Mouse (Mus musculus) spleen, adult 2 months (tissue): ENCODE data around the gene Lyst. TPM values are rescaled to one million over a fixed set of nuclear protein-coding genes. Genes with fewer than 3 reads are reported as not detected.

Experiments
- DNase-seq, 2 experiments: peaks; one replicate each; pipeline versions ENCODE4 v3.0.0 to v3.0.0-alpha.2; 2012 to 2021; ENCODE audit warnings: low spot score in 2 of 2, low read depth in 1 of 2
- H3K27ac ChIP-seq: fragments of 200-500 bp; 2 replicates; pipeline ENCODE4 v1.5.1; 2012; ENCODE audit warnings: low read length, inconsistent platforms; ENCODE audit not compliant: insufficient read depth
- H3K27me3 ChIP-seq: fragments of 200-500 bp; 2 replicates; pipeline ENCODE4 v1.6.1; 2012; ENCODE audit warnings: mild to moderate bottlenecking, moderate library complexity, low read length, inconsistent platforms; ENCODE audit not compliant: control insufficient read depth, insufficient read depth
- H3K36me3 ChIP-seq: fragments of 200-500 bp; 2 replicates; pipeline ENCODE4 v1.6.1; 2012; ENCODE audit warnings: mild to moderate bottlenecking, low read length, inconsistent platforms; ENCODE audit not compliant: control insufficient read depth, insufficient read depth
- H3K4me1 ChIP-seq: fragments of 200-500 bp; 2 replicates; pipeline ENCODE4 v1.6.1; 2011; ENCODE audit warnings: inconsistent platforms; ENCODE audit not compliant: control insufficient read depth, insufficient read depth, insufficient read length
- H3K4me3 ChIP-seq: fragments of 200-500 bp; 2 replicates; pipeline ENCODE4 v1.5.1; 2011; ENCODE audit warnings: mild to moderate bottlenecking, inconsistent platforms; ENCODE audit not compliant: insufficient read depth, insufficient read length; ENCODE audit errors: extremely low read depth
- CTCF ChIP-seq: fragments of 200-500 bp; IDR thresholded peaks from 2 replicates; pipeline ENCODE4 v1.5.1; 2011; ENCODE audit warnings: mild to moderate bottlenecking, inconsistent platforms; ENCODE audit not compliant: insufficient read depth, insufficient read length, insufficient replicate concordance; ENCODE audit errors: extremely low read depth
- POLR2A ChIP-seq: fragments of 200-500 bp; IDR thresholded peaks from 2 replicates; pipeline ENCODE4 v1.6.1; 2011; ENCODE audit warnings: low read depth, low read length, inconsistent platforms
- WGBS: fragments of 180-500 bp; shearing (Covaris S2); methylation state at CpG from one replicate; pipeline ENCODE4 v1.1.7; 2018; 5-methylcytosine and 5-hydroxymethylcytosine counted together
- polyA plus RNA-seq: library from polyadenylated mRNA; depleted of rRNA; stranded (reverse); fragments of >200 nt; gene quantifications from 2 replicates; pipeline ENCODE4 v1.2.3, GENCODE M21; 2012

Gene Lyst
- polyA plus RNA-seq, 1 experiment, result 11.3 TPM

DNA sequence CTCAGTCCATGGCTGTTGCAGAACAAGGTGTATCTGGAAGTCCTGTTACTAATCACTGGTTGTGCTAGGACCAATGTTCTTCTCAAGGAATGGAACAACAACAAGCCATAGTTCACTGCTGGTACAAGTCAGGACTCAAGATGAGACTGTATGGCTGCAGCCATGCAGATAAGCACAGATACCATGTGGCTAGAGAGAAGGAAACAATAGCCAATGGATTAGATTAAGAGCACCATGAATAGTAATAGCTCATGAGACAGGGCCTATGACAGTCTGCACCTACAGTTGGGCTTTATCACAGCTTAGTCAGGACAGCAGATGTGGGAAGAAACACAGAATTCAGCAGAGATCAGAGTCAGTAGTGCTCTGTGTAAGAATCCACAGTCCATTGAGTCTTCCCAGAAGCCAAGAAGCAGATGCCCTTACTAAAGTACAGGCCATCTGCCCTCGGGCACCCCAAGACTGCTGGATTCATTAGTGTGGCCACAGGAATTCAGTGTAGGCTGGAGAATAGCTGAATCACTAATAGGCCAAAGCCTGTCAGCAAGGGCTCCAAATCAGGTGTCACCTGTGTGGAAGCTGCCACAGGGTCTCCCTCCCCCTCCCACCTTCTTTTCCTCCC, 188.8 kb downstream of the Lyst start:
- Histone ChIP-seq H3K36me3 (peaks cover 16% of the 10 kb centered on the region), H3K27me3 (peaks cover 5% of the 10 kb centered on the region), H3K4me3 (no peak overlapping the region), H3K4me1 (peaks cover 3% of the 10 kb centered on the region; the same call in 1 of the 2 replicates), H3K27ac (no peak overlapping the region)
- TF ChIP-seq CTCF, result no peak
- no peak for TF ChIP-seq POLR2A
- DNase-seq, result no peak
- WGBS, result 94% methylated on average over 1 of the region's 1 CpGs

- Histone ChIP-seq H3K4me1 (peaks cover 11% of the 10 kb centered on the region), H3K27ac (no peak overlapping the region), H3K27me3 (peaks cover 10% of the 10 kb centered on the region), H3K4me3 (no peak overlapping the region), H3K36me3 (peaks cover 13% of the 10 kb centered on the region)
- no peak for DNase-seq
- WGBS, result 86% methylated on average over 3 of the region's 3 CpGs
- TF ChIP-seq CTCF, result no peak
- no peak for TF ChIP-seq POLR2A
Observed at GRCm38 (mm10) chr13:13780271-13780670, 190.1 kb downstream of the Lyst start.

GRCm38 (mm10) chr13:13781026-13781425, 190.8 kb downstream of the Lyst start:
- Histone ChIP-seq H3K27me3 (peaks cover 11% of the 10 kb centered on the region), H3K4me1 (peaks cover 11% of the 10 kb centered on the region), H3K27ac (no peak overlapping the region), H3K4me3 (no peak overlapping the region), H3K36me3 (peaks cover 13% of the 10 kb centered on the region)
- WGBS, result 72% methylated on average over 4 of the region's 4 CpGs
- TF ChIP-seq CTCF (no peak), POLR2A (no peak)
- DNase-seq, result no peak

DNA sequence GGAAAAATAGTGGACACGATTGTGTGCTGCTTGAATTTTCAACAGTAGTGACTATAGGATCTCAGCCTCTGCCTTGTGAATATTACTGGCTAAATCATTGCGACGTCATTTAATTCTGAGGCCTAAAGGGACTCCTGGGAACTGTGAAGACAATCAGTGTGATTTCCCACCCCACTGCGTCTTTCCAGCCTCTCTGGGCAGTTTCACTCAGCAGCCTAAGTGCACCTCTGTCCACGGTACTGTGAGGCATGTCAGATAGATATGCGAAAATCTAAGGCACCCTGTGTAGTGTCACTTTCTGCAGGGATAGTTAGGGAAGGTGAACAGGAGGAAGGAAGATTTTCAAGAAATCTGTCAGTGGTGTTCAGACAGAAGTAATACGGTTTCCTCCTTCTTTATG, 193.1 kb downstream of the Lyst start:
- TF ChIP-seq POLR2A (no peak), CTCF (no peak)
- DNase-seq, result no peak
- Histone ChIP-seq H3K4me1 (peaks cover 11% of the 10 kb centered on the region), H3K36me3 (peaks cover 1% of the 10 kb centered on the region; the same call in 1 of the 2 replicates), H3K4me3 (no peak overlapping the region), H3K27me3 (peaks cover 11% of the 10 kb centered on the region), H3K27ac (no peak overlapping the region)
- WGBS, result 46% methylated on average over 7 of the region's 7 CpGs

DNA sequence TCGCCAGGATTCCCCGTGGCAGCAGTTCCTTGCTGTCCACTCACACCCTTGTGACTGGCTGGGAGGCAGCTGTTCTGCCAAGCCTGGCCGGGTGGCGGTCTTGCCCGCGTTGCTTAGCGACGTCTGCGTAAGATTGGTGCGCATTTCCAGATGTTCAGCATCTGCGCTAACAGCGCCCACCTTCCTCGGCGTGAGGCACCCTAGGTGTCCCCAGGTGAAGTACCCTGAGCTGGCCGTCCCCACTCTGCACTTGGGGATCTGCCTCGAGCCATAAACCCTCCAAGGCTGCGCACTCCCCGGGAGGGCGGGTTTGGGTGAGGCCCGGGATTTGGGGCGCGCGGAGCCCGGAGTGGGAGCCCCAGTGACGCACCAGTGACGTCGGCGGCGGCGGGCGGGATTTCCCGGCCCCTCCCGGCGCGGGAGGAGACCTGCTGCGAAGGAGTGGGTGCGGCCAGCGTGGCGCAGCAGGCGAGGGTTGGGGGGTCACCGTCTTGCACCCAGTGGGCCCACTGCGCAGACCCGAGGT, 193.8 kb downstream of the Lyst start, which contains the start of gene Gng4:
Gng4 (plus strand) TSS at position 166 of the 526 bp plus-strand sequence.
- no peaks in the 10 kb centered on the region; the same call in 1 of the 2 replicates for H3K36me3 ChIP-seq
- H3K4me1 ChIP-seq, result peaks cover 11% of the 10 kb centered on the region
- peak within 1 kb of the TSS; percentile 36; the same call in 1 of the 2 replicates for H3K4me3 ChIP-seq
- H3K27me3 ChIP-seq, result peaks cover 11% of the 10 kb centered on the region
- no peak for DNase-seq
- 2% methylated on average over 43 of the region's 43 CpGs for WGBS
- TF ChIP-seq POLR2A (no peak), CTCF (no peak)
- no peak within 1 kb of the TSS for H3K27ac ChIP-seq

- DNase-seq, result no peak
- WGBS, result 3% methylated on average over 53 of the region's 59 CpGs
- H3K4me3 ChIP-seq, result peak overlapping the region; percentile 36; the same call in 1 of the 2 replicates
Observed at GRCm38 (mm10) chr13:13784420-13784936, 194.3 kb downstream of the Lyst start.

More at GRCm38 (mm10) chr13:13784420-13784936, 194.3 kb downstream of the Lyst start:
- Histone ChIP-seq H3K4me1 (peaks cover 11% of the 10 kb centered on the region), H3K27ac (no peak overlapping the region), H3K27me3 (peaks cover 11% of the 10 kb centered on the region), H3K36me3 (no peaks in the 10 kb centered on the region)
- no peak for TF ChIP-seq CTCF
- no peak for TF ChIP-seq POLR2A
